Mouse (Mus musculus) gastrocnemius, adult 8-10 months (tissue): ENCODE results near the gene Amy2a2. TPM values are rescaled to one million over a fixed set of nuclear protein-coding genes. Genes with fewer than 3 reads are reported as not detected.
"Not testable (repeated sequence)": the region's sequence is repeated elsewhere in the genome, so short reads cannot be mapped to it uniquely, and the experiment has no call there.

Experiments used
- DNase-seq, 2 experiments: peaks; one replicate each; pipeline ENCODE4 v3.0.0; 2022; ENCODE audit warnings: low spot score in 2 of 2
- total RNA-seq, 4 experiments: library from RNA; stranded (reverse); gene quantifications; 2 replicates each; pipeline ENCODE4 v1.2.4; 2022

Amy2a2 gene
- not detected for total RNA-seq

DNA sequence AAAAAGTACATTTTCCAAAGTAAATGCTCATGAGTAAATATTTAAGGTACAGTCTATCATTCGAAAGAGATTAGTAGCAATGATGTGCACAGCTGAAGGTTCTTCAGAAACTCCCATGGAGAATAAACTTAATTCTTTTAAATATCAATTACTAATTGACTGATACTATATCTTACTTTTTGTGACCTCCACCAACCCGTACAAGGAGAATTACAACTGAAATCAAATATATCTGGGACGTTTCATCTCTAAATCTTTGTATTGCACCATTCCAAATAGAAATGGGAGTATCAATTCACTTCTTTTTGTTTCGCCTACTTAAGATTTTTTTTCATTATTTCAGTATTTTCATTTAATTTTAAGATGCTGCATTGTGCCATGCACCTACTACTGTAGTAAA, at the start of gene Amy2a2:
Gene Amy2a2, minus strand, starts transcription at position 101 of the 400 bp plus-strand sequence.
- not testable (repeated sequence) for DNase-seq

DNA sequence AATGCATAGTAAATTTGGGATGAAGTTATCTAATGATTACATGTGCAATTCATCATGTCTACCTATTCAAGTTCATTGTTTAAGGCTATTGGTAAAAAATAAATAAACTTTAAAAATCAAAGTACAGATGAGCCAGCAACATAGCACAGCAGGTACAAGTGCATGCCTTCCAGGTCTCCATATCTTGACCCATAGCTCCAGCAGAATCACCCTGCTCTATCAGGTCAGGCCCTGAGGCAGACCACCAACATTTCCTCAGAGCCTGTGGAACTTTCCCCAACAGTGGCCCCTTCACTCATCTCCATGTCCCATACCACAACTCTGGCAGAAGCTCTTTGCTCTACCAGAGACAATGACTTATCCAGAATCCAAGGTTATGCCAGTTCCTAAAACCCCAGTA, 11.0 kb downstream of the Amy2a2 start:
- DNase-seq: not testable (repeated sequence)

DNA sequence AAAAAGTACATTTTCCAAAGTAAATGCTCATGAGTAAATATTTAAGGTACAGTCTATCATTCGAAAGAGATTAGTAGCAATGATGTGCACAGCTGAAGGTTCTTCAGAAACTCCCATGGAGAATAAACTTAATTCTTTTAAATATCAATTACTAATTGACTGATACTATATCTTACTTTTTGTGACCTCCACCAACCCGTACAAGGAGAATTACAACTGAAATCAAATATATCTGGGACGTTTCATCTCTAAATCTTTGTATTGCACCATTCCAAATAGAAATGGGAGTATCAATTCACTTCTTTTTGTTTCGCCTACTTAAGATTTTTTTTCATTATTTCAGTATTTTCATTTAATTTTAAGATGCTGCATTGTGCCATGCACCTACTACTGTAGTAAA, 32.5 kb downstream of the Amy2a2 start, which contains the start of gene Amy2a3:
Gene Amy2a3, minus strand, starts transcription at position 101 of the 400 bp plus-strand sequence.
- not testable (repeated sequence) for DNase-seq

DNA sequence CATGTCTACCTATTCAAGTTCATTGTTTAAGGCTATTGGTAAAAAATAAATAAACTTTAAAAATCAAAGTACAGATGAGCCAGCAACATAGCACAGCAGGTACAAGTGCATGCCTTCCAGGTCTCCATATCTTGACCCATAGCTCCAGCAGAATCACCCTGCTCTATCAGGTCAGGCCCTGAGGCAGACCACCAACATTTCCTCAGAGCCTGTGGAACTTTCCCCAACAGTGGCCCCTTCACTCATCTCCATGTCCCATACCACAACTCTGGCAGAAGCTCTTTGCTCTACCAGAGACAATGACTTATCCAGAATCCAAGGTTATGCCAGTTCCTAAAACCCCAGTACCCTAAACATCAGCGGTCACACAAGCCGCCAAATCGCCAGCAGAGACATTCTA, 43.5 kb downstream of the Amy2a2 start:
- not testable (repeated sequence) for DNase-seq

Other genes starting within 250 kb of the Amy2a2 start
- not detected for gene Amy2a5, start 97.8 kb downstream of the Amy2a2 start, total RNA-seq
- gene Amy2a4, start 65.2 kb downstream of the Amy2a2 start, total RNA-seq: not detected
- not detected for gene Amy2a3, start 32.6 kb downstream of the Amy2a2 start, total RNA-seq
- not detected for gene Amy2a1, start 175.8 kb upstream of the Amy2a2 start, total RNA-seq